Mouse (Mus musculus): Measurements from ENCODE around the gene Lmbrd2.

Gene Lmbrd2

GRCm38 (mm10) chr15:9140252-9140680, at the start of gene Lmbrd2:
TSS of gene Lmbrd2 (plus strand) at chr15:9140550.
- DNase-seq, result peak; percentile 98

- DNase-seq, result no peak
Measured at GRCm38 (mm10) chr15:9090662-9091061, 49.7 kb upstream of the Lmbrd2 start.

GRCm38 (mm10) chr15:9093598-9094365, 46.6 kb upstream of the Lmbrd2 start:
- no peak for DNase-seq

DNA sequence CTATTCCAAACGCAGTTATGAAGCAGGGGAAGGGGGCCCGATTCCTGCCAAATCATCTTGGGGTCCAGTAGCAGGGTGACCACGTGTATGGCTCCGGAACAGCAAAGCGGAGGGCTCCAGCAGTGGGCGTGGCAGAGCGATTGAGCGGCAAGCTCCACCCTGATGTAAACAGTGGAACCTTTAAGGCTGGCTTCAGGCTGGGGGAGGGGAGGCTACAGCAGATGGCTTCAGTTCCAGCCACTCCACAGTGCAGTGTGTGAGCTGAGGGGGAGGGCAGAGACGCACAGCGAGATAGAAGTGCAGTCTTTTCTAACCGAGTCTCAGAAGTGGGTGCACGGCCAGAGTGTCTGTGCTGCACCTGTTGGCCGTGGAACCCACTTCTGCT, 46.0 kb upstream of the Lmbrd2 start:
- peak; percentile 29 for DNase-seq

- DNase-seq, result no peak
Measured at GRCm38 (mm10) chr15:9096865-9097264, 43.5 kb upstream of the Lmbrd2 start.

DNA sequence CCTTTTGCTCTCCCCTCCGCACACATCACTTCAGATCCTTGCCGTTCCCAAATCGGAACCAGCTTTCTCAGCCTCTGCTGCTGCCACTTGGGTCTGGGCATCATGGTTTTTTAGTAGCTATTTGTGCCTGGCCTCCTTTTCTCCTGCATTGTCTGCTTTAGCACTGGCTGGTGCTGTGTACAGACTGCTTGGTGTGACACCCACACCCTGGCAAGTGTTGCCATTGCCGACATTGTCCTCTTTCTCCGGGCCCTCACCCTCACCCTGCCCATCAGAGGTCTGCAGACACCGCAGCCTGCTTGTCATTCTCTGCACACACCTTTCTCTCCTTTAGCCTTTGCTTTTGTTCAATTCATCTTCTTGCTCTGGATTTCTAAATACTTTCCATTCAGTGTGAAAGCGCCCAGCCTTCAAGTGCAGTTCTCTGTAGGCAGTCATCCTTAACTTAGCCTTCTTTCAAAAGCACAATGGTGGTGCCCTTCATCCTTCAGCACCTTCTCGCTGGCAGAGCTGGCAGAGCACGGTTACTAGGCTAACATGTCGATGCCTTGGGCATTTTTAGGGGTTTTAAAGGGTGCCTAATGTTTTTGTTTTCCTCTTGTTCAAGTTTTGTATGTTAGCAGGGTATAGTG, 39.8 kb upstream of the Lmbrd2 start:
- no peak for DNase-seq

GRCm38 (mm10) chr15:9106303-9107074, 33.9 kb upstream of the Lmbrd2 start:
- no peak for DNase-seq

DNA sequence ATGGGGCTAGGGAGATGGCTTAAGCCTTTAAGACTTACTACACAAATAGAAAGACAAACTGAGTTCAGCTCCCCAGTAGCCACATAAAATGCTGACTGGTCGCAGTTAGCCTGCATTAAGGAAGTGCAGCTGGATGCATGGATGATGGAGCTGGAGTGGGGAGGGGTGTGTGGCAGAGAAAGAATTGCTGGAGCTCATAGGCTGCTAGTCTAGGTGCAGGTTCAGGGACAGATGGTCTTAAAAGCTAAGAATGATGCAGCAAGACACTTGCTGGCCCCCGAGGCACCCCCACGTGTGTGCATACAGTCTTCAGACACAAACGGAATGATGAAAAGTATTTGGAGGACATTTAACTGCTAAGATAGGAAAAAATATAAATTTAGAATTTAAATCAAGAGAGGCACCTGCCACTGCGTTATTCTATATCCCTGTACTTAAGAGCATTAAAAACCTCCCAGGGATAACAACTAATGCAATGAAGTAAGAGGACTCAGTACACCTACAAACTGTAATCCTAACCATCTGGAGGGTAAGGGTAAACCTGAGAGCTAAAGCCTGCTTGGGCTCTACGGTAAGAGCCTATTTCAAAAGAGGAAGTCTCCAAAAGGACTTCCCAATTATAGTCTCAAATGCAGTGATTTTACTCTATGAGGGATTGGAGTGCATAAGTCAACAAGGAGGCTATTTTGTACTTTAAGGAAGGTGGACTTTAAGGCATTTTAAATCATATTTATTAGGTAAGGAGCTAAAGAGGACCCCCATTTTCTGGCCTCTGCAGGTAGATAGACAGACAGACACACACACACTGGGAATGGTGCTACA, 29.6 kb upstream of the Lmbrd2 start:
- no peak for DNase-seq

DNA sequence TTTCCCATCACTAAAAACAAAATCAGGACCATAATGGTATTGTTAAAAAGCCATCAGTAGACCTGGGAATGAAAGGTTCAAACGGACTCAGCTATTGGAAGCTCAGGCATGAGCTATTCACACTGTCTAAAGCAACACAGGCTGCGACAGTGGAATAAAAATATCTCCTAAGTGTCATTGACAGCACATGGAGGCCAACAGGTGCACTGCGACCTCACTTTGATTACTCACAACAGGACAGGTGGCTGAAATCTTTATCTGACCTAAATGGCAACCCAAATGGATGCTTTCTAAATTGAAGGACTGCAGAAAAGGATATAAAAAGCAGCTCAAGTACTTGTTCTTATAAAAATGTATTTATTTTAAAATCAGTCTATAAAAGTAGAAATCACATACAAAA, 28.7 kb upstream of the Lmbrd2 start:
- no peak for DNase-seq

DNA sequence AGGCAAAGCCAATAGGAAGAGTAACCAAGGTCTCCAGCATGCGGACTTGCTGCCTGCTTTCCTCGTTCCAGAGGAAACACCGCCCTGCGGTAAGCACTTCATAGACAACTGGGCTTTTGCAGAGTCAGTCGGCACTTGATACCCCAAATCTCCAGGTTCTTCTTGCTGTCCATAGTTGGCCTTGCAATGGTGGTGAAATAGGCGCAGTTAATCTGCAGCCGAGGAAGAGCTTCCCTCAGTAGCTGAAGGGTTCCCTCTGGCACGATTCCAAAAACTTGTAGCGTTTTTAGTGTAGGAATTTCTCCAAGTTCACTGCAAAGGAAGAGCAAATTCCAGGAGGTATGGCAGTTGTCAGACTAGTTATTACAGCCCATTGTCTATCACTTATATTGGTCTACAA, 26.8 kb upstream of the Lmbrd2 start:
- DNase-seq, result no peak

DNA sequence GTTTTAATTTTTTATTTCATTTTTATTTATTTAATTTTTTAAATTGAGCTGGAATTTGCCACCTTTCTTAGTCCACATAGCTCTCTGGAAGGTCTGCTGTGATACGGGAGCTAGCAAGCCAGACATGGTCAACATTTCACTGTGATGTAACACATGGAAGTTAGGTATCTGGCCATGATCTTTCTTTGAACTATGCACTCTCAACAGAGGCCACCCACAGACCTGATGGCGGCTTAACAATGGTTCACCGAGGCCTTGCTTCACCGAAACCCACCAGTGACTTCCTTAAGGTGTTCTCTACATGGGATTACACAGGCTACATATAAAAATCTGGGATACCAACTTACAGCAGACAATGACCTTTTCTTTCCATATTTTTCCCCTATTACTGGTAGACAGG, 26.2 kb upstream of the Lmbrd2 start:
- DNase-seq, result no peak

DNA sequence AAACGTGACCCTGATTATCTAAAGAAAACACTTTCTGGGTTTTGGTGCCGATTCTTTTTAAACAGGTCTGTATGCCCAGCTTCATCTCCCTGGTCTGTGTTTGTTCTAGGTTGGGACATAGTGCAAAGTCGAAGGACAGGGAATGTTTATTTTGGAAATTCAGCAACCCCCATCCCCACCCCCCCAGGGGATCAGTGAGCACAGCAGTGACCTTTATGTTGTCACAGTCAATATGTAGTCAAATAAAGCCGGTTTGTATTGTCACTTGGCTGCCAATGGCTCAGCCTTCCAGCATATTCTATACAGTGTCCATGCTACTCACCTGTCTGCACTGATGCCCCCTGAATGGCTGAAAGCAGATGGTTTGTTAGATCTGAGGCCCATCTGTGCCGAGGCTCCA, 25.8 kb upstream of the Lmbrd2 start:
- no peak for DNase-seq

- no peak for DNase-seq
Measured at GRCm38 (mm10) chr15:9118852-9119251, 21.5 kb upstream of the Lmbrd2 start.

GRCm38 (mm10) chr15:9120081-9120480, 20.3 kb upstream of the Lmbrd2 start:
- DNase-seq, result peak; percentile 52

- no peak for DNase-seq
Measured at GRCm38 (mm10) chr15:9122989-9123388, 17.4 kb upstream of the Lmbrd2 start.

DNA sequence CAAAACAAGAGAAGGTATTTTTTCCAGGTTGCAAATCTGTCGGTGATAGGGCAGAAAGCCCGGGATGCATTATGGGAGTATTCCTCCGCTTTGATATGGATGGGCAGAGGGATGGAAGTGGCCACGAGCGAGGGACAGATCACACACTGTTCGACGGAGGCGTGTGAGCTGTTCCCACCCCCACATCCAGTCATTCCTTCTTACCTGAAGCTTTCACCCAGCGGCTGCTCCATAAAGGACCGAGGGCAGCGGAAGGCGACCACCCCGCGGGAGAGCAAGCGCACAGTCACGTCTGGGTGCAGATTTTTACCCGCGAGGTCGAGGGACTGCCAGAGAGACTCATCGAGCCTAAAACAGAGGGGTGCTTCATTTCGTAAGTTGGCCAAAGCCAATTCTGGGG, 15.5 kb upstream of the Lmbrd2 start:
- no peak for DNase-seq

DNA sequence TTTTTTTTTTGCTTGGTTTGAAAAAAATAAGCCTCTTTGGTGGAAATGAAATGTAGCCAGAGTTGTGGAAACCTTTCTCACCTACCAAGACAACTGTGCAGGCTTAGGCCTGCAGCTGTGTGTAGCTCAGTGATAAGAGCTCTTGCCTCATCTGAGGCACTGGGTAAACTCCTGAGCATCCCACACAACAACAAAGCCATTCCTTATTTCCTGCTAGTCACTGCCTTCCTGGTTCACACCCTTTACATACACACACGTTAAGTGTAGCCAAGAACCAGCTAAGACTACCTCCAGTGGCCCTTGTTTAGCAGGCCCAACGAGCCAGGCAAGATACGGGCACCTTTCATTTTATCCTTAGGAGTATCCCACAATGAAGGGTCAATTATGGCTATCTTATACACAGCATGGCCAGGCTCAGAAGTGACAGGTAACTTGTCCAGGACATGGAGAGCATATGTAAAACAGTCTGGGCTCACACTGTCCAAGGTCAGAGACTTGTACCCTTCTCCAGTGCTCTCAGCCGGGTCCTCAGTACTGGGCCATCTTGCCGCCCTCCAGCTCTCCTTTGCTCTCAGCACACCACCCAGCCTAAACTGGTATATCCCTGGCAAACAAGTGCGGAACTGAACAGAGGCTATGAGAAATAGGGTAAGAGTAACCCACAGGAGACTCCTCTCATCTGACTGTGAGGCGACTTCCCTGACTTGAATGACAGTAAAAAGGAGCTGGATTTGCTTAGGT, 13.1 kb upstream of the Lmbrd2 start:
- no peak for DNase-seq

DNA sequence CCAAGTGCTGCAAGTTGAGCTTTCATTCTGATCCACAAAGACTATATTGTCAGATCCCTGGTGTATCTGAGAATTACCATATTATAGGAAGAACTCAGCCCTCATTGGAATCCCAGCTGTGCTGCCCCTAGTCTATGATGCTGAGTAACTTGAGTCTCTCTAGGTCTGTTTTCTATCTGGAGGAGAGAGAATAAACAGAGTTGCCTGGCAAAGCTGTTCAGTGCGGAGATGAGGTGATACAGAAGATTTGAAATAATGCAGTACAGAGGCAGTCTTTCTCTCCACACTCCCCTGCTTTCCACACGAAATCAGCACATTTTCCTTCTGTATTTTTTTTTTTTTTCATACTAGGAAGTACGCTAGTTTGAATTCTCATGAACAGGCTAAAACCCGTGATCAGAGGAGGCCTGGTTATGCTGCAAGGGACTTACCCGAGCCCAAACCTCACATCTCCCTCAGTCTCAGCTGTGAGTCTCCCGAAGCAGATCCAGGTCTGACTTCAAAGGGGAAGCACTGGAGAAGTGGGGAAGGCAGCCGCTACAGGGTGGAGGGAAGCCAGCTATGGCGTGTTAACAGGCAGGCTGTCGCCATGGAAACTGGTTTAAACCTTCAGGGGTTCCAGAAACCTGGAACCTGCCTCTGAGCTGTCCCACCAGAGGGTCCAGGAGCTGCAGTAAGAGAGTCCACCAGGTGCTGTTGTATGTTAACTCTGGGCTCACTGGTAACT, 9.4 kb upstream of the Lmbrd2 start:
- DNase-seq, result no peak

GRCm38 (mm10) chr15:9131499-9131888, 8.9 kb upstream of the Lmbrd2 start:
- DNase-seq, result no peak

DNA sequence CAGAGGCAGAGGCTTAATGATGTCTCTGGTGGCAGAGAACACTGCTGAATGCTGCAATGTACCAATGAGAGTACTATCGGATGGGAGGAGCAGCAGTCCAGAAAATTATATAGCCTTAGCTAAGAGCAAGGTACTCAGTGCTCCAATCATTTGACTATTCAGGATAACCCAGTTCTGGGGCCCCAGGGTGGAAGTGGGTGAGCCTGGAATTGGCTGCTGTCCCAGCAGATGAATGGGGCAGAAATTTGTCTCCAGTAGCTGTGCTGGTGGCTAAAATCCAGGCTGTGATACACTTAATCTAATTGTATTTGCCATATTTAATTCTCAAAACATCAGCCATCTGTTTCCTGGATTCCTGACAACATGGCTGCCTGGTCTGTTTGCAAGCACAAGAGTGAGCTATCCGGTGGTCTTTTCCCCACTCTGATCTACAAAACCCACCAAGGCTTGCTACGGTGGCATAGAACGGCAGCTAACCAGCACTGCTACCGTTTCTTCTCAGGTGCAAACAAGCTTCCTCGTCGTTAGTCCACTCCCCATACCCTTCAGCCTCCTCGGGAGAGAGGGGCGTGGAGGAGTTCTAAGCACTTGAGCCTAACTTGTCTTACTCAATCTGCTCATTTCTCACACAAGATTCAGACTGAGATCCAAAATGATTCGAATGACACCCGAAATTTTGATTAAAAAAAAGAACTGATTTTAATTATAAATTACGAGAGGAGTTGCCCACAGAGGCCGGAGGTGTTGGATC, 7.5 kb upstream of the Lmbrd2 start:
- DNase-seq, result peak; percentile 65

Measured in cerebellum, adult 9-10 months (tissue).